Mouse (Mus musculus): ENCODE measurements around the gene Creb5.

Gene Creb5

DNA sequence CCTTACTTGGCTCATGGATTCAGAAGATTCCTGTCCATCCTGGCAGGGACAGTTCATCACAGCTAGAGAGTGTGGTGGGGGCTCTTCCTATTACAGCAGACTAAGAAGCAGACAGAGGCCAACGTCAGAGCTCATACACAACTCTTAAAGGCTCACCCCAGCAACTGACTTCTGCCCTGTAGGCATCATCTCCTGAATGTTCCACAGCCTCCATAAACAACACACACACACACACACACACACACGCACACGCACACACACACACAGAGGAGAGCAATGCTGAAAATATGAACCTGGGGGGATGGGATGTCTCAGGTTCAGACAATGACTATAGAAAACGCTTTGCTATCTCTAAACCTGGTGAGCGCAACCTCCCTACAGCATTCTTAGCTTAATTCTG lies 208.6 kb downstream of the Creb5 start:
- DNase-seq = no peak

GRCm38 (mm10) chr6:53496325-53496753 lies 209.3 kb downstream of the Creb5 start:
- no peak for DNase-seq

DNA sequence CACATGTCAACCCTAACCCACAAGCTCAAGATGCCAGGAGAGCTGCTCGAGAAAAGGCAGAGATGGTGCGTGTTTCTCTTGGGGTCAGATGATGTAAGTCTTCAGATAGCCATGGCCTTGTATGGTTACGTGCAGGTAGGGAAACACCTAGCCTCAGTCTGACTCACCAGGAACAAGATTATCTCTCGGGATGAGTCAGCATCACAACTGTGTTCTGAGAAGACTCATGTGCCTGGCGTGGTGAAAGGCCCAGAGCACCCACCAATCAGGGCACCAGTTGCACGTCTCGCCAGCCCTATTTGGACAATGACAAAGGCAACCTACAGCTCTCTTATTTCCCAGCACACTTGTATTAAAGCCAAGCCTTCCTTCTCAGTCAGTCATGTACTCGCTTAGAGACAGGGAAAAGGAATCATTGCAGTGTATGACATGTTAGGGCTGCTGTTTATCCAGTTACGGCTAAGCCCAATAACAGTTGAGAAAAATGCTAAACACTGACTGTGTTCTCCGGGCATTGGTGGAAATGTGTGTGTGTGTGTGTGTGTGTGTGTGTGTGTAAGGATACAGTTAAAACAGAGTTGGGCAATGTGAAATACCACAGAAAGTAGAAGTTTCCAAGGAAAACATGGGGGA lies 210.9 kb downstream of the Creb5 start:
- no peak for DNase-seq

- no peak for DNase-seq
Measured at GRCm38 (mm10) chr6:53499621-53500295, 212.7 kb downstream of the Creb5 start.

DNA sequence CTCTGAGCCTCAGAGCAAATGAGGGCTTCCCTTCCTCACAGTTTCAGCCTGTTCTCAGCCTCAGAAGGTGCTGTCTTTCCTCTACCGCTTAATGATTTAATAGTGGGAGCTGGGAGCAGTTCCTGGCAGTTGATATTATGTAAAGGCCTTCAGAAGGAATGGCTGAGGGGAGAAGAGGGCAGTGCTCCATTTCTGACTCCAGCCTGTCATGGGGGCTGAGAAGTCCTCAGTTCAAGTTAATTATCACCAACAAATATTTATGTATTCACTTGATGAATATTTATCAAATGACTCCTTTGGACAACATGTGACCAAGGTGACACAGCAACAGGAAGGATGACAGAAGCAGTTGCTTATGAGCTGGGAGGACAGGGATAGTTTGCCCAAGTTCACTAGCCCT lies 214.2 kb downstream of the Creb5 start:
- no peak for DNase-seq

GRCm38 (mm10) chr6:53506947-53507564 lies 220.0 kb downstream of the Creb5 start:
- DNase-seq = no peak

DNA sequence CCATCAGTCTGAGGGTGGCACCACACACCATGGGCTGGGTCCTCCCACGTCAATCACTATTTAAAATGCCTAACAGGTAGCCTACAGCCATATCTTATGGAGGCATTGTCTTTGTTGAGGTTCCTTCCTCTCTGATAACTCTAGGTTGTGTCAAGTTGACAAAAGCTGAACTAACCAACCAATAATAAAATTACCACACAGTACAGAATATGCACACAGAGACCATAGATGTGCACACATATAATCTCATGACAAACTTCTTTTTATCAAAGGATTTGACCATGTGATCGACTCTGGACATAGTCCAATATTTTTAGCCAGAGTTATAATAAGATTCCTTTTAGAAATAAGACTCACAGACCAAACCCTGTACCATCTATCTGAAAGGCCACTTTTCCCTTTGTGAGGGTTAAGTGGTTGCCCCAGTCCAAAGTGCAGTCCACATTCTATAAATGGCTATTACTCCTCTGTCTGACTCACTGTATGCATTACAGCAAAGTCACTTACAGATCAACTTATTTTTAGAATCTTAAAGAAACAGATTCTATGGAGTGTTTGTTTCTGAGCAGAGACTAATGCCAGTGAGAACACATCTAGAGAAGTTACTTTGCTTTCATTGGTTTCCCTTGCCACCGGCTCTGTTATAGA lies 221.9 kb downstream of the Creb5 start:
- DNase-seq = no peak

DNA sequence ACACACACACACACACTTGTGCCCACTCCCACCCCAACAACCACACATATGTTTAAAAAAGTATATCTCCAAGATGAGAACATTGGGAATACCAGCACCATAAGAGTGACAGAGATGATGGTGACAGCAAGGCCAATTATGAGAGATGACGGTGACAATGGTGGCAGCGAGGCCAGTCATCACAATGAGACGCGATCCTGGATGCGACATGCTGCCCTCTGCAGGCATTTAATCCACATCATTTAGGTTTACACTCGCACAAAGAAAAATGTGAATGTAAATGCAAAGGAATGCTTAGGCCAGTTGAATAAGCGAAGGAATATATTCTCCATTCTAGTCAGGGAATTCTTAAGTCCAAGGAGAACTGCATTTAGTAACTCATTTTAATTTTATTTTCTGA lies 222.9 kb downstream of the Creb5 start:
- no peak for DNase-seq

DNA sequence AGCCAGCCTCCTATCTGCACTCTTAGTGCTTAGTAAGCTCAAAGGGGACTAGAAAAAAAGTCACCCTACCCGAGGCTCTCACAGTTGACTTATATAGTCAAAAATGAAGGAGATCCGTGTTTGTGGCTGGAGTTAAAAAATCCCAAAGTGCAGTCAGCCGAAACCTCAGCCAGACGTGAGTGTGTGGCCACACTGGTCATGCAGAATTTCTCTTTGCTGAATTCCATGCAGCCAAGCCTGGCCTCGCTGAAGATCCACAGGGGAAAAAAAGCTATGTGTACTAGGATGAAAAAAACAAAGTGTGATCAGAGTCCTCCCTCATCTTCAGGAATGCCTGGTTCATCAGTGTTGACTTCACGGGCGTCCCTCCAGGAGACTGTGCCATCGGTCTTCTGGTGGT lies 225.2 kb downstream of the Creb5 start:
- no peak for DNase-seq

DNA sequence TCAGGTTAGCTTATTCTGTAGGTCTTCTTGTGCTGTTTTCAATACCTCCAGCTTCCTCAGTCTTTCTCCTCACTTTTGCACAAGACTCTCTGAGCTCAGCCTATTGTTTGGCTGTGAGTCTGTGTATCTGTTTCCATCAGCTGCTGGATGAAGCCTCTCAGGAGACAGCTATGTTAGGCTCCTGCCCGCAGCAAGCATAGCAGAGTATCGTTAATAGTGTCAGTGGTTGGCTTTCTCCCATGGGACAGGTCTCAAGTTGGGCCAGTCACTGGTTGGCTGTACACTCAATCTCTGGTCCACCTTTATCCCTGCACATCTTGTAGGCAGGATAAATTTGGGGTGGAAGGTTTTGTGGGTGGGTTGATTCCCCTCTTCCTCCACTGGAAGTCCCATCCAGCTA lies 226.3 kb downstream of the Creb5 start:
- no peak for DNase-seq

GRCm38 (mm10) chr6:53514862-53515261 lies 227.8 kb downstream of the Creb5 start:
- no peak for DNase-seq

DNA sequence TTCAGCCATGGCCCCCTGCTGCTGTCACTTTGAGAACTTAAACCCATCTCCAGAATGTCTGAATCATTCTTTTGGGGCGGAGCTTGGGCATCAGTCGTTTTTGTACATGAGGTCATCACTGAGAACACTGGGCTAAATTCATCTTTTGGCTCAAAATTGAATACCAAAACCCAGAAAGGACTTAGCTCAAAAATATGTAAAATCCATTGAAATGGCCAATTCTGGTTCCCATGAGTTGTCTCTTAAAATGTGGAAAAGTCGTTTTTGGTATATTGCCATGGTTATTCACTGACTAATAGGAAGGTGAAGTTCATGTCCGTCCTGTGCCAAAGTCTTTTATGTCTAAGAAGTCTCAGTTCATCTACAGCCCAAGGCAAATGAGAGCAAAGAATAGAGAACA lies 228.5 kb downstream of the Creb5 start:
- no peak for DNase-seq

DNA sequence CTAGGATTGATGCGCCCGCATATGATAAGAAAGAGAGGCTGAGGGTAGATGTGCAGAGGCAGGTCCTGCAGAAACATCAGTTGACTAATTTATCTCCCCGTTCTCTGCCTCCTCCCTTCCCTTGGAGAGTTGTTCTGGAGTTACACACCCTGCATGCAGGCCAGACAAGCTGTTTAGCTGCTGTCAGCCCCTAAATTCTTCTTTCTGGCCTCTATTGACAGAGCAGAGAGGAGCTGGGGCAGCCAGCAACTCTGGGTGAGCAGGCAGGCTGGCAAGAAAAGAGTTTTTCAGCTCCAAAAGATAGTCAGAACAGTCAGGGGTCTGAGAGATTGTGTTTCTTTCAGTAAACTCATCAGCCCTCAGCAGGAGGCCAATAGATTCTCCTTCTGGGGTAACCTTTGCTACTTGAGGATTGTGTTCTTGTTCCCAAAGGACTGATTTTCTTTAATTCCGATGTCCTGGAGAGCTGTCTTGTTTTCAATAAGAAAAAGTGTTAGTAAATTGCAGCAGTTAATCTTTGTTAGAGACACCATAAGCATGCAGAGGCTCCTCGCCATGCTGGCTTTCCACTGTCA lies 230.4 kb downstream of the Creb5 start:
- DNase-seq = no peak

DNA sequence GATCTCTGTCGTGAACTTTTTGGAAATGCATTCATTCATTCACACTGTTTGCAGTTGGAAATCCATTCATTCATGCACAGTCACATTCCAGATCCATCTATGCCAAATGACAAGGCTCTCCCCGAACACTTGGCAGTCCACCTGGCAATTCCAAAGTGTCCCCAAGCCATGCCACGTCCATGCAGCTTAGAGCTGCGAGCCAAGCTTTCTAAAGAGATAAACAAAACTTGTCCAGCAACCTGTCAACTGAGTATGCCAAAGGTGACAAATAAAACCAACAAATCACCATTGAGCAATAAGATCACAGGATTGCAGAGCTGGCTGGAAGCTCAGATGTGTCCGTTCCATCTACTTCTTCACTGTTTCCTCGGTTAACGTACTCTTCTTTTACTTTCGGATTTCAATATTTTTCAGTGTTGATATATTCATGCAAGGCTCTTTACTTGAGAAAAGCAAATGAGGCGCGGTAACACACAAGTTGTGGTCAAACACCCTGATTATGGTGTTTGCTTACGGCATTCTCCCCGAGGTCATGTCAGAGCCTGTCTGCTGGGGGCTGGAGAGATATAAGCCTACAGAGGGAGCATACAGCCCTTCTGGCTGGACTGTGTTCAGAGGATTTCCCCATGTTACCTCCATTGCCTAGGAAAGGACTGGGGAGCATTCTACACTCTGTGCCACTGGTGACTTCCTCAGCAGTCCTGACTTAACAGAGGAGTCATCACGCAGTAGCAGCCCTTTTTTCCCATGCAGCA lies 236.8 kb downstream of the Creb5 start:
- DNase-seq = no peak

- no peak for DNase-seq
Measured at GRCm38 (mm10) chr6:53526460-53526859, 239.4 kb downstream of the Creb5 start.

DNA sequence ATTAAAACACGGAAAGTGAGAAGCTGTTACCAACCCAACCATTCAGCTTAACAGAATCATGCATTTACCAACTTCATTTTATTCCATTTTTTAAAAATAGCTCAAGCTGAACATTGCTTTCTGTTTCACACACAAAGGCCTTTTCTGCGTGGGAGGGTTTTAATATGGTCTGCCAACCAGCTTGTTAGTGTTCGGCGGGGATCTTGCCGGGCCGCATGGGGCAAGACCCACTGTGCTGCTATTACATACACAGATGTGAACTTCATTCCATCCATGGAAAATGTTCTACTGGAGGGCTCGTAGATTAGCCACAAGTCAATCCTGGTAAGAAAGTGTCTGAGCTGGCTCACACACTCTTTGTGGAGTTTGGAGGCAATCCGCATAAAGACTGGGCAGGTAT lies 243.7 kb downstream of the Creb5 start:
- DNase-seq = no peak

GRCm38 (mm10) chr6:53531461-53531860 lies 244.4 kb downstream of the Creb5 start:
- no peak for DNase-seq

DNA sequence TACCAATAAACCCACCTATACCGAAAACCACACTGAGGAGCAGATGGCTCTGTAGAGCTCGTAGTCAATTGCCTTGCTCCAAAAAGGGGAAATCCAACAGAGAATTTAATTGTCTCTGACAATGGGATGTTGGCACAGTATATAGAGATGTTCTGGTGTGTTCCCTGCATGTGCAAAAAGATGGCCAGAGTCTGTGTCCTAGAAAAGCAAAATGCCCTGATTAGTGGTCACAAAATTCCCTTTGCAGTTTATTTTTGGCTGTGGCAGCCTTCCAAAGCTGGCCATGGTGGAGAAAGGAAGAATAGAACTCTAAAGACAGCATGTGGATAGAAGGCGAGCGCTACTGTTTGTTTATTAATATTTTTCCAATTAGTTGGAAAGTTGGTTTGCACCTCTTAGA lies 250.5 kb downstream of the Creb5 start:
- DNase-seq = no peak

DNA sequence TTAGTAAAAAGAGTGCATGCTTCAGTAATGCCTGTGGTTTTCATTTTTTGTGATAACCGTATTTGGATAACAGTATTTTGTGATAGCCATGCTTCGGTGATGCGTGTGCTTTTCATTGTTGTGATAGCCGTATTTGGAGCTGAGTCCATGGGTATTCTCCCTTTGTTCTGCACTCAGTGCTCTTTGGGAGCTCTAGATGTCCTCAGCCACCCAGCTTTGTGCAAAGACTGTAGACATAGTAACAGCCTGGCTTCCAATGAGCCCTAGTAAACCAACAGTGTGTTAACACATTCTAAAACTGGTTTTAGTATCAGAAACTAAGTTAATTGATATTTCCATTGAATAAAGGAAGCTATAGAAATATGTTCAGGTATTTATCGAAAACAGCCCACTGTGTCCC lies 254.7 kb downstream of the Creb5 start:
- no peak for DNase-seq

DNA sequence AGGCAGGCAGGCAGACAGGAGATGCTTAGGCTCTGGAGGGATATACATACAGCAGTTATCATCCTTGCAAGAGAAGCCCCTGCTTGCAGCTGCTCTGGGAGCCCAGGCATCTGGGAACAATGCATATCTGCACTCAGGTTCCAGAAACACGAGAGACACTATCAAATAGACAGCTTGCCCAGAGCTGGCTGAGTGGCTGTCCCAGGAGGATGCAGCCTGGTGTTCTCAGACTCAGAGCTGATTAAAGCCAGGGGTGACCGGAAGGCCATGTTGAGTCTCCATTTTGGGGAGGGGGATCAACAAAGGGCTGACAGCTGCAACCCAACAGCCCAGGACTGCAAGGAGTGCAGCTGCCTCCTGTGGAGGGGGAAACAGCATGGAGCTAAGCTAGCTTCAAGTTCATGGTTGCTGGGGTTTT lies 258.4 kb downstream of the Creb5 start:
- no peak for DNase-seq

DNA sequence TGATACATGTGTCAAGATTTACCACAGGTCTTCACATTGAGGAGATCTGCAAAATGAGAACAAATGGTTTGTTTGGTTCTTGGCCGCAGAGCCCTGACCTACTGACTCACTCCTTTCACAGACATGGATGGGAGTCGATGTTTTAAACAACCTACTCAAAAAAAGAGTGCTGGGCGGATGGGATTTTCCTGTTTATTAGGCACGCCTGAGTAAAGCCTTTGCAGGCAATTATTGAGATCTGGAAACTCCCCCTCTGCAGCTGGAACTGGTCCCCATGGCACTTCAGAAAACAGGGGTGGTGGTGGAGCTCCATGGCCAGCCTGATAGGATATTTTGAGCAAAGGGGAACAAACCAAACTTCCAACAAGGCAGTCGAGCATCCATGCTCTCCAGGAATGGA lies 258.9 kb downstream of the Creb5 start:
- no peak for DNase-seq

GRCm38 (mm10) chr6:53548236-53548635 lies 261.2 kb downstream of the Creb5 start:
- DNase-seq = no peak

DNA sequence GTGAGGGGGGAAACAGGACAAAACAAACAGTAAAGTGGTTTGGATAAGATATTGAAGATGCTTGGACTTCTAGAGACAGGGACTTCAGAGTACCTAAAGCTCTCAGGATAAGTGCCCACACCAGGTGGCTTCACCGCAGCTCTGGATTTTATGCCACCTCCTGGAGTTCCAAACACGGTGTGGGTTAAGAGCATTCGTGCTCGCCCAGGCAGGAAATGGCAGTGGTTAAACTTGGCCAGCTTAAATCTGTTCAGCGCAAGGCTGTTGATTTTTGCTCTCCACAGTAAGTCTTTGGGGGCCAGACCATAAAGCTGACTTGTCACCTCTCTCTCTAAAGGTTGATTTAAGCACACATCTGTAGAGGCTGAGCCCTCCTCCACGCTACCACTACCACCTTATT lies 262.3 kb downstream of the Creb5 start:
- DNase-seq = no peak
